Mouse (Mus musculus) heart, postnatal 0 days (tissue): ENCODE results near the gene Tbxas1. TPM values are rescaled to one million over a fixed set of nuclear protein-coding genes. Genes with fewer than 3 reads are reported as not detected.

Source experiments
- ATAC-seq: fragments of 200-750 bp; cut with Nextera tagmentation; 2 replicates; pipeline ENCODE4 v1.8.0; 2017; ENCODE audit warnings: low read depth, moderate number of reproducible peaks, moderate library complexity; ENCODE audit not compliant: insufficient read depth
- DNase-seq: peaks from one replicate; pipeline ENCODE4 v3.0.0-alpha.2; 2016; ENCODE audit warnings: low spot score
- H3K27ac ChIP-seq: fragments of 300-500 bp; sonication (generic); 2 replicates; pipeline ENCODE4 v1.5.1; 2014; ENCODE audit warnings: low read depth, mild to moderate bottlenecking
- H3K27me3 ChIP-seq: fragments of 300-500 bp; sonication (generic); 2 replicates; pipeline ENCODE4 v1.6.1; 2014; ENCODE audit warnings: low read length, mixed read lengths; ENCODE audit not compliant: control insufficient read depth, insufficient read depth
- H3K36me3 ChIP-seq: fragments of 300-500 bp; sonication (generic); replicated peaks from 2 replicates; pipeline ENCODE4 v1.6.1; 2014; ENCODE audit warnings: low read length, mixed read lengths; ENCODE audit not compliant: control insufficient read depth, insufficient read depth
- H3K4me1 ChIP-seq: fragments of 300-500 bp; sonication (generic); 2 replicates; pipeline ENCODE4 v1.6.1; 2014; ENCODE audit warnings: antibody characterized with exemption; ENCODE audit not compliant: control insufficient read depth, insufficient read depth
- H3K4me2 ChIP-seq: fragments of 300-500 bp; sonication (generic); 2 replicates; pipeline ENCODE4 v1.6.1; 2014; ENCODE audit warnings: low read depth, mild to moderate bottlenecking, low read length, moderate library complexity
- H3K4me3 ChIP-seq: fragments of 300-500 bp; sonication (generic); 2 replicates; pipeline ENCODE4 v1.5.1; 2014; ENCODE audit warnings: low read depth, low read length
- H3K9ac ChIP-seq: fragments of 300-500 bp; sonication (generic); replicated peaks from 2 replicates; pipeline ENCODE4 v1.6.1; 2014; ENCODE audit warnings: low read depth, low read length, mixed read lengths
- H3K9me3 ChIP-seq: fragments of 300-500 bp; sonication (generic); replicated peaks from 2 replicates; pipeline ENCODE4 v1.6.1; 2016; ENCODE audit warnings: low read length; ENCODE audit not compliant: control insufficient read depth
- CTCF ChIP-seq: IDR thresholded peaks from 2 replicates; pipeline ENCODE4 v1.5.1; 2016; ENCODE audit warnings: antibody characterized with exemption, control low read depth, low read depth
- EP300 ChIP-seq: IDR thresholded peaks from 2 replicates; pipeline ENCODE4 v1.6.1; 2016; ENCODE audit warnings: antibody characterized with exemption, low read depth
- WGBS: fragments of 180-500 bp; shearing (Covaris S2); extraction: QIAGEN DNeasy Blood & Tissue Kit; methylation state at CpG from one replicate; pipeline ENCODE4 v1.1.7; 2014; 5-methylcytosine and 5-hydroxymethylcytosine counted together
- polyA plus RNA-seq: library from polyadenylated mRNA; unstranded; fragments of >200 nt; fragmentation: Nextera tagmentation; extraction: Ambion mirVana; gene quantifications from 2 replicates; pipeline ENCODE4 v1.2.1, GENCODE M21; 2015
- total RNA-seq: library from RNA; depleted of rRNA; stranded (reverse); fragments of >200 nt; gene quantifications from 2 replicates; pipeline ENCODE4 v1.2.3, GENCODE M21; 2014; ENCODE audit warnings: low replicate concordance

The Tbxas1 gene
- total and polyA plus RNA-seq, 2 experiments from 2014 or later, result 0.64 to 1.6 TPM

GRCm38 (mm10) chr6:38928489-38928888, 53.3 kb downstream of the Tbxas1 start:
- H3K27ac ChIP-seq, result no peak overlapping the region
- no peak overlapping the region for H3K9ac ChIP-seq
- H3K27me3 ChIP-seq, result no peaks in the 10 kb centered on the region
- H3K36me3 ChIP-seq, result no peaks in the 10 kb centered on the region
- H3K4me2 ChIP-seq, result no peak overlapping the region
- peaks cover 9% of the 10 kb centered on the region for H3K4me1 ChIP-seq
- WGBS, result 69% methylated on average over 3 of the region's 3 CpGs
- H3K4me3 ChIP-seq, result no peak overlapping the region
- no peak for ATAC-seq
- H3K9me3 ChIP-seq, result no peaks in the 10 kb centered on the region
- no peak for TF ChIP-seq EP300
- no peak for TF ChIP-seq CTCF
- no peak for DNase-seq

- Histone ChIP-seq H3K27ac (no peak overlapping the region), H3K36me3 (no peaks in the 10 kb centered on the region), H3K27me3 (no peaks in the 10 kb centered on the region), H3K9me3 (no peaks in the 10 kb centered on the region), H3K4me1 (peaks cover 9% of the 10 kb centered on the region; the same call in 1 of the 2 replicates), H3K4me2 (no peak overlapping the region), H3K9ac (no peak overlapping the region), H3K4me3 (no peak overlapping the region)
- 69% methylated on average over 2 of the region's 2 CpGs for WGBS
- DNase-seq (no peak), ATAC-seq (no peak)
- no peak for TF ChIP-seq CTCF
- no peak for TF ChIP-seq EP300
Measured at GRCm38 (mm10) chr6:38936009-38936408, 60.8 kb downstream of the Tbxas1 start.

DNA sequence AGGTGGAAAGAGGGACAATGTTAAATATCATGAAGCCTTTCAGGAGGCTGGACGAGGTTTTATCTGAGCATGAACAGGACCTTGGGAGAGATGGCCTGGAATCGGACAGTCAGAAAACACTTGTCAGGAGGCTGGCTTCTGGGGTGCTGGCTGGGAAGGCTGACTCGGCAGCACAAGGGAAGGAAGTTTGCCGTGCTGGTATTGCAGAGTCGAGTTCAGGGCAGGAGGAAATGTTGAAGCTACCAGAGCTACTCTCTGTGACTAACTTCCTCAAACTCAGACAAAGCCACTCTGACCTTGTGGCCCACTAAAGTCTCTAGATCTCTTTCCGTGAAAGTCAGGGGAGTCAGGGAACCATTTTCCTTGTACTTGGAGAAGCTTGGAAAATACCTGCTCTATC, 63.2 kb downstream of the Tbxas1 start:
- H3K4me2 ChIP-seq, result no peak overlapping the region
- no peak overlapping the region for H3K9ac ChIP-seq
- no peak overlapping the region for H3K4me3 ChIP-seq
- H3K9me3 ChIP-seq, result 0 out of 2 replicates have a peak, but pooled peaks cover 3% of the 10 kb centered on the region
- no peaks in the 10 kb centered on the region for H3K36me3 ChIP-seq
- no peak for DNase-seq
- H3K27me3 ChIP-seq, result no peaks in the 10 kb centered on the region
- ATAC-seq, result no peak
- H3K4me1 ChIP-seq, result peaks cover 9% of the 10 kb centered on the region; the same call in 1 of the 2 replicates
- H3K27ac ChIP-seq, result no peak overlapping the region
- TF ChIP-seq CTCF, result no peak
- TF ChIP-seq EP300, result no peak
- WGBS, result 31% methylated on average over 6 of the region's 6 CpGs

- H3K9ac ChIP-seq, result no peak overlapping the region
- 0 out of 2 replicates have a peak, but pooled peaks cover 3% of the 10 kb centered on the region for H3K9me3 ChIP-seq
- no peaks in the 10 kb centered on the region for H3K36me3 ChIP-seq
- no peaks in the 10 kb centered on the region for H3K27me3 ChIP-seq
- H3K4me2 ChIP-seq, result no peak overlapping the region
- H3K27ac ChIP-seq, result no peak overlapping the region
- no peak for ATAC-seq
- TF ChIP-seq CTCF (no peak), EP300 (no peak)
- WGBS, result 78% methylated on average over 4 of the region's 4 CpGs
- DNase-seq, result no peak
- H3K4me3 ChIP-seq, result no peak overlapping the region
- peaks cover 9% of the 10 kb centered on the region; the same call in 1 of the 2 replicates for H3K4me1 ChIP-seq
Measured at GRCm38 (mm10) chr6:38939096-38939495, 63.9 kb downstream of the Tbxas1 start.

DNA sequence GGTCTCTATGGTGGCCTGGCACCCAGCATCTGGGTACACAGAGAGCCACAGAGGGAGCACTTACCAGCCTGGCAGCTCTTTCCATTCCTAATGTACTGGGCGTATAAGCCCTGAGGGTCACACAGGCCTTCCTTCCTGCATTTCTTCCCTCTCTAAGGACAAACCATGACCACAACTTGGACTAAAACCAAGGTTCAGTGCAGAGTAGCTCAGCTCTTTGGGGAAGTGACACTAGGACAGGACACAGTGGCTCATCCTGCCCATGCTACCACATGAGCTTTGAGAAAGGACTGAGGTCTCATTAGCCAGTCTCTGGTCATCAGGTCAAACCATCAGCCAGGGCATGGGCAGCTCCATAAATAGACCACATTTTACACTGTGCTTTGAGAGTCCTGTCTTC, 65.8 kb downstream of the Tbxas1 start:
- 77% methylated on average over 1 of the region's 1 CpGs for WGBS
- no peaks in the 10 kb centered on the region for H3K27me3 ChIP-seq
- H3K4me1 ChIP-seq, result peaks cover 9% of the 10 kb centered on the region; the same call in 1 of the 2 replicates
- H3K27ac ChIP-seq, result no peak overlapping the region
- H3K9me3 ChIP-seq, result 0 out of 2 replicates have a peak, but pooled peaks cover 3% of the 10 kb centered on the region
- TF ChIP-seq CTCF, result no peak
- no peak for TF ChIP-seq EP300
- DNase-seq, result no peak
- H3K9ac ChIP-seq, result no peak overlapping the region
- no peak overlapping the region for H3K4me2 ChIP-seq
- no peak overlapping the region for H3K4me3 ChIP-seq
- 0 out of 2 replicates have a peak, but pooled peaks have one; percentile 27 for ATAC-seq
- no peaks in the 10 kb centered on the region for H3K36me3 ChIP-seq

DNA sequence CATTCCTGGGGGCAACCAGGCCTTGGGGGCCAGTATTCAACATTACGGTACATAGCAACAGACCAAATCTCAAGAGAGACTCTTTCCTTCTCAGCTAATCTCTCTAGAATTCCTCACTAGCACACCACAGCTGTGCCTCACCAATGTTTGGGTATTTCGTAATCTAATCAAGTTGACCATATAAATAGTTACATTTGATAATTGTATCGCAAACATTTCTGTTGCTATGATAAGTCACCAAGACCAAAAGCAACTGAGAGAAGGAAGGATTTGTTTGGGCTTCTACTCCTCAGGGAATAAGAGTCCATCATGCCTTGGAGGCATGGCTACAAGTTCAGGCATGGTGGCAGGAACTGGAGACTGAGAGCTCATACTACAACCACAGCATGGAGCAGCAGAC, 67.6 kb downstream of the Tbxas1 start:
- Histone ChIP-seq H3K9ac (no peak overlapping the region), H3K36me3 (no peaks in the 10 kb centered on the region), H3K4me3 (no peak overlapping the region), H3K4me2 (no peak overlapping the region), H3K27ac (no peak overlapping the region), H3K4me1 (peaks cover 9% of the 10 kb centered on the region; the same call in 1 of the 2 replicates), H3K9me3 (0 out of 2 replicates have a peak, but pooled peaks cover 3% of the 10 kb centered on the region), H3K27me3 (no peaks in the 10 kb centered on the region)
- no peak for TF ChIP-seq EP300
- TF ChIP-seq CTCF, result no peak
- DNase-seq (no peak), ATAC-seq (no peak)
- WGBS, result 65% methylated on average over 3 of the region's 3 CpGs
